Mouse (Mus musculus) lung, postnatal 10 days (tissue): ENCODE measurements around the gene Acer3.
A peak's percentile ranks its signal among the peaks of the same experiment; 100 is the strongest.

ENCODE experiments used
- DNase-seq: peaks from one replicate; pipeline ENCODE4 v3.0.0; 2021

The Acer3 gene

GRCm38 (mm10) chr7:98177566-98177928 lies 143.5 kb downstream of the Acer3 start:
- no peak for DNase-seq

- no peak for DNase-seq
Observed at GRCm38 (mm10) chr7:98177071-98177485, 143.9 kb downstream of the Acer3 start.

- DNase-seq, result no peak
Observed at GRCm38 (mm10) chr7:98176322-98177070, 144.5 kb downstream of the Acer3 start.

GRCm38 (mm10) chr7:98174883-98175755 lies 145.9 kb downstream of the Acer3 start:
- no peak for DNase-seq

- no peak for DNase-seq
Observed at GRCm38 (mm10) chr7:98173408-98173807, 147.6 kb downstream of the Acer3 start.

- no peak for DNase-seq
Observed at GRCm38 (mm10) chr7:98172661-98173060, 148.3 kb downstream of the Acer3 start.

GRCm38 (mm10) chr7:98171141-98172073 lies 149.6 kb downstream of the Acer3 start:
- peak; percentile 47 for DNase-seq

GRCm38 (mm10) chr7:98164999-98165528 lies 155.9 kb downstream of the Acer3 start:
- DNase-seq, result peak; percentile 56

GRCm38 (mm10) chr7:98164382-98164998 lies 156.5 kb downstream of the Acer3 start:
- no peak for DNase-seq

- DNase-seq, result no peak
Observed at GRCm38 (mm10) chr7:98163700-98164099, 157.3 kb downstream of the Acer3 start.

GRCm38 (mm10) chr7:98162239-98162638 lies 158.8 kb downstream of the Acer3 start:
- DNase-seq, result no peak

GRCm38 (mm10) chr7:98160041-98160740 lies 160.8 kb downstream of the Acer3 start:
- DNase-seq, result peak; percentile 60

GRCm38 (mm10) chr7:98158481-98158880 lies 162.5 kb downstream of the Acer3 start:
- peak; percentile 70 for DNase-seq

GRCm38 (mm10) chr7:98157636-98158332 lies 163.2 kb downstream of the Acer3 start:
- DNase-seq, result no peak
